Mouse (Mus musculus) embryonic stem cell, embryonic (primary cell): Measurements from ENCODE around the gene Anks1b.

Experiments used
- CTCF ChIA-PET, 4 experiments: fragments of 300-600 bp in 2 of 4; fragments of 350-600 bp in 2 of 4; sonication (Branson Sonifier 250); formaldehyde crosslinking; loops; one replicate each; lab custom pipeline; 2022; ENCODE audit warnings: inconsistent platforms in 2 of 4; lab: Charles Lee
- POLR2A ChIA-PET, 4 experiments: fragments of 300-600 bp in 2 of 4; fragments of 350-600 bp in 2 of 4; sonication (Branson Sonifier 250); formaldehyde crosslinking; loops; one replicate each; lab custom pipeline; 2022; ENCODE audit warnings: antibody characterized with exemption in 4 of 4, inconsistent platforms in 1 of 4; lab: Charles Lee

The Anks1b gene

GRCm38 (mm10) chr10:89921965-89922364 is 48.7 kb downstream of the Anks1b start:
- CTCF ChIA-PET, result no interaction called here
- POLR2A ChIA-PET, result interaction anchor here in 1 of 4 experiments (1.5 kb wide), 1 partner anchor 9 kb away, joined by 3 read pairs; no protein-coding TSS in a partner anchor

GRCm38 (mm10) chr10:89942180-89942579 is 68.9 kb downstream of the Anks1b start:
- CTCF ChIA-PET, result no interaction called here
- POLR2A ChIA-PET, result no interaction called here

- CTCF ChIA-PET, result no interaction called here
- POLR2A ChIA-PET, result no interaction called here
Observed at GRCm38 (mm10) chr10:89946636-89947349, 73.5 kb downstream of the Anks1b start.

- POLR2A ChIA-PET, result no interaction called here
- CTCF ChIA-PET, result no interaction called here
Observed at GRCm38 (mm10) chr10:89974361-89974760, 101.1 kb downstream of the Anks1b start.

- CTCF ChIA-PET, result no interaction called here
- POLR2A ChIA-PET, result no interaction called here
Observed at GRCm38 (mm10) chr10:89975431-89975841, 102.1 kb downstream of the Anks1b start.

- CTCF ChIA-PET, result no interaction called here
- POLR2A ChIA-PET, result no interaction called here
Observed at GRCm38 (mm10) chr10:89976577-89976976, 103.3 kb downstream of the Anks1b start.

GRCm38 (mm10) chr10:89994171-89994570 is 120.9 kb downstream of the Anks1b start:
- CTCF ChIA-PET, result no interaction called here
- POLR2A ChIA-PET, result no interaction called here

GRCm38 (mm10) chr10:89995621-89996428 is 122.5 kb downstream of the Anks1b start:
- ChIA-PET POLR2A (no interaction called here), CTCF (interaction anchor here in 1 of 4 experiments (0.6 kb wide), 1 partner anchor 17 kb away, joined by 7 read pairs; no protein-coding TSS in a partner anchor)

GRCm38 (mm10) chr10:90003980-90004729 is 130.8 kb downstream of the Anks1b start:
- POLR2A ChIA-PET, result interaction anchor here in 1 of 4 experiments (0.7 kb wide), 1 partner anchor 453 kb away, joined by 3 read pairs; no protein-coding TSS in a partner anchor

GRCm38 (mm10) chr10:90004882-90005281 is 131.6 kb downstream of the Anks1b start:
- ChIA-PET POLR2A (no interaction called here), CTCF (no interaction called here)

More at GRCm38 (mm10) chr10:90003980-90004729, 130.8 kb downstream of the Anks1b start:
- CTCF ChIA-PET, result no interaction called here

- ChIA-PET CTCF (no interaction called here), POLR2A (no interaction called here)
Observed at GRCm38 (mm10) chr10:90033037-90033436, 159.7 kb downstream of the Anks1b start.

- ChIA-PET CTCF (interaction anchor here in 1 of 4 experiments (0.6 kb wide), 1 partner anchor 147 kb away, joined by 9 read pairs; no protein-coding TSS in a partner anchor), POLR2A (no interaction called here)
Observed at GRCm38 (mm10) chr10:90043287-90043686, 170.0 kb downstream of the Anks1b start.

- POLR2A ChIA-PET, result no interaction called here
- CTCF ChIA-PET, result no interaction called here
Observed at GRCm38 (mm10) chr10:90043773-90044172, 170.5 kb downstream of the Anks1b start.

- POLR2A ChIA-PET, result no interaction called here
- CTCF ChIA-PET, result interaction anchor here in 1 of 4 experiments (0.5 kb wide), 1 partner anchor 534 kb away, joined by 3 read pairs; no protein-coding TSS in a partner anchor
Observed at GRCm38 (mm10) chr10:90044229-90044628, 170.9 kb downstream of the Anks1b start.

- POLR2A ChIA-PET, result no interaction called here
- CTCF ChIA-PET, result interaction anchor here in 1 of 4 experiments (1.3 kb wide), 1 partner anchor 13 kb away, joined by 4 read pairs; no protein-coding TSS in a partner anchor
Observed at GRCm38 (mm10) chr10:90068651-90069050, 195.3 kb downstream of the Anks1b start.

- POLR2A ChIA-PET, result no interaction called here
- CTCF ChIA-PET, result no interaction called here
Observed at GRCm38 (mm10) chr10:90077930-90078329, 204.6 kb downstream of the Anks1b start.

GRCm38 (mm10) chr10:90081151-90081550 is 207.8 kb downstream of the Anks1b start:
- ChIA-PET POLR2A (no interaction called here), CTCF (interaction anchor here (0.6 to 2.2 kb wide), 18 partner anchors 8 to 723 kb away, joined by 3 to 18 read pairs (median 3); no protein-coding TSS in a partner anchor)

- ChIA-PET CTCF (interaction anchor here (0.5 to 2.2 kb wide), 20 partner anchors 8 to 723 kb away, joined by 3 to 18 read pairs (median 3); no protein-coding TSS in a partner anchor), POLR2A (no interaction called here)
Observed at GRCm38 (mm10) chr10:90081630-90082029, 208.3 kb downstream of the Anks1b start.

- CTCF ChIA-PET, result no interaction called here
- POLR2A ChIA-PET, result no interaction called here
Observed at GRCm38 (mm10) chr10:90093877-90094276, 220.6 kb downstream of the Anks1b start.
